In genomic region chr3:107850418-107851031, GRCm38 (mm10) we compare ENCODE assay signal across 7 mouse cellular contexts. TPM values are rescaled to one million over a fixed set of nuclear protein-coding genes. Genes with fewer than 3 reads are reported as not detected.
DNase-seq lines count a peak whose midpoint lies in the region; ATAC-seq and TF ChIP-seq lines count a peak whose summit lies in the region.

No protein-coding gene starts in this region.

- peak overlapping the region; percentile 15; the same call in 1 of the 2 replicates for H3K27ac ChIP-seq in intestine, embryonic 16.5 days (ENCODE audit: low read length)
- H3K27ac ChIP-seq in lung, embryonic 16.5 days (ENCODE audit: low read length): peak overlapping the region; percentile 70; the same call in 1 of the 2 replicates
- 0 out of 2 replicates have a peak overlapping the region, but pooled peaks have one; percentile 14 for H3K27ac ChIP-seq in small intestine, adult 2 months (ENCODE audit: insufficient read depth, low read depth, low read length)

- H3K9me3 ChIP-seq in intestine, embryonic 16.5 days (ENCODE audit: control insufficient read depth, low read length): no peaks in the 10 kb centered on the region
- no peaks in the 10 kb centered on the region for H3K9me3 ChIP-seq in lung, embryonic 16.5 days (ENCODE audit: control insufficient read depth, low read length)

- peak overlapping the region; percentile 21; the same call in 1 of the 2 replicates for H3K9ac ChIP-seq in intestine, embryonic 16.5 days (ENCODE audit: low read depth, low read length)
- peak overlapping the region; percentile 26; the same call in 1 of the 2 replicates for H3K9ac ChIP-seq in lung, embryonic 16.5 days (ENCODE audit: low read length)

- 0 out of 2 replicates have a peak overlapping the region, but pooled peaks have one; percentile 16 for H3K4me2 ChIP-seq in intestine, embryonic 16.5 days (ENCODE audit: low read depth, low read length)
- peak overlapping the region; percentile 36 for H3K4me2 ChIP-seq in lung, embryonic 16.5 days (ENCODE audit: low read depth, low read length)

- peak; percentile 68 for ATAC-seq in intestine, embryonic 16.5 days
- peak; percentile 91 for ATAC-seq in lung, embryonic 16.5 days (ENCODE audit: low read depth)
- ATAC-seq in CD4-positive, CD25-positive, alpha-beta regulatory T cell, adult 4 months: no peak

- no peaks in the 10 kb centered on the region for H3K27me3 ChIP-seq in intestine, embryonic 16.5 days (replicated peaks; ENCODE audit: control insufficient read depth, insufficient read depth, low read length)
- no peaks in the 10 kb centered on the region; the same call in 1 of the 2 replicates for H3K27me3 ChIP-seq in lung, embryonic 16.5 days (ENCODE audit: control insufficient read depth, insufficient read depth, low read depth, low read length)
- H3K27me3 ChIP-seq in small intestine, adult 2 months (ENCODE audit: control insufficient read depth, insufficient read depth, low read length): no peaks in the 10 kb centered on the region

- 18% methylated on average over 12 of the region's 12 CpGs for WGBS in intestine, embryonic 16.5 days
- 18% methylated on average over 12 of the region's 12 CpGs for WGBS in lung, embryonic 16.5 days
- 58% methylated on average over 12 of the region's 12 CpGs for WGBS in small intestine, adult 2 months

- no peak overlapping the region for H3K4me3 ChIP-seq in intestine, embryonic 16.5 days (ENCODE audit: low read length)
- no peak overlapping the region for H3K4me3 ChIP-seq in lung, embryonic 16.5 days (ENCODE audit: low read length)
- no peak overlapping the region for H3K4me3 ChIP-seq in small intestine, adult 2 months (ENCODE audit: low read depth, low read length)

- peaks cover 12% of the 10 kb centered on the region for H3K4me1 ChIP-seq in intestine, embryonic 16.5 days (ENCODE audit: control insufficient read depth, insufficient read depth, low read length)
- H3K4me1 ChIP-seq in lung, embryonic 16.5 days (replicated peaks; ENCODE audit: control insufficient read depth, insufficient read depth, low read length): peaks cover 32% of the 10 kb centered on the region
- H3K4me1 ChIP-seq in small intestine, adult 2 months (ENCODE audit: control insufficient read depth, insufficient read depth, insufficient read length, low read length): peaks cover 5% of the 10 kb centered on the region; the same call in 1 of the 2 replicates

- TF ChIP-seq CTCF in small intestine, adult 2 months (IDR thresholded peaks at IDR 0.05; ENCODE audit: extremely low read depth, insufficient read length, insufficient replicate concordance, low read depth, low read length): no peak

- peak; percentile 87 to 91 for DNase-seq in adrenal gland, adult (ENCODE audit: inconsistent age in 2 of 2, low spot score in 1 of 2)
- DNase-seq in cerebellum, postnatal 36 days: peak; percentile 35 to 46
- DNase-seq in heart, adult 11 months: peak; percentile 98

- no peaks in the 10 kb centered on the region for H3K36me3 ChIP-seq in intestine, embryonic 16.5 days (ENCODE audit: control insufficient read depth, insufficient read depth, low read length)
- H3K36me3 ChIP-seq in lung, embryonic 16.5 days (ENCODE audit: control insufficient read depth, insufficient read depth, low read length): no peaks in the 10 kb centered on the region
- no peaks in the 10 kb centered on the region for H3K36me3 ChIP-seq in small intestine, adult 2 months (ENCODE audit: control insufficient read depth, insufficient read depth, low read length)

- no peak for TF ChIP-seq POLR2A in small intestine, adult 2 months (IDR thresholded peaks at IDR 0.05; ENCODE audit: low read depth, low read length)

RNA-seq across cellular contexts. Expression of gene Eps8l3, which starts 26.5 kb away (rescaled TPM):
- polyA plus RNA-seq in intestine, embryonic 16.5 days (2015; fragmentation: Nextera tagmentation; extraction: Ambion mirVana): 274 and 322 TPM in 2 replicates
- polyA plus RNA-seq in lung, embryonic 16.5 days (2015; fragmentation: Nextera tagmentation; extraction: Ambion mirVana): not detected in 2 replicates
- 127 and 351 TPM in 2 replicates for polyA plus RNA-seq in small intestine, adult 2 months (2012; rRNA removed)
- not detected for polyA plus RNA-seq in CD4-positive, CD25-positive, alpha-beta regulatory T cell, adult 4 months (2017; shearing (Covaris generic))

RNA-seq across cellular contexts. Expression of gene Gstm5, which starts 45.1 kb away (rescaled TPM):
- 168 and 171 TPM in 2 replicates for polyA plus RNA-seq in intestine, embryonic 16.5 days (2015; fragmentation: Nextera tagmentation; extraction: Ambion mirVana)
- polyA plus RNA-seq in lung, embryonic 16.5 days (2015; fragmentation: Nextera tagmentation; extraction: Ambion mirVana): 106 and 109 TPM in 2 replicates
- 6.6 and 11.3 TPM in 2 replicates for polyA plus RNA-seq in small intestine, adult 2 months (2012; rRNA removed)
- 1 to 10 TPM in 1 of 2 experiments, not detected in 1; 1.4 TPM for polyA plus RNA-seq in CD4-positive, CD25-positive, alpha-beta regulatory T cell, adult 4 months (2017; shearing (Covaris generic))

Comparison
In these comparisons a context has a peak if more than half of its experiments do, and no peak if none do; other contexts are left out.
1. DNase-seq: peak in every context shown above with its lines; median percentile 98 in heart, adult 11 months; 89 in adrenal gland, adult; 40 in cerebellum, postnatal 36 days.
2. H3K27ac ChIP-seq: peak in every context shown above with its lines; median percentile 70 in lung, embryonic 16.5 days; 15 in intestine, embryonic 16.5 days; 14 in small intestine, adult 2 months.
3. RNA of gene Eps8l3, which starts 26.5 kb away (polyA plus RNA-seq): 127 to 351 TPM in small intestine, adult 2 months and 274 to 322 TPM in intestine, embryonic 16.5 days; not detected in lung, embryonic 16.5 days and not detected in CD4-positive, CD25-positive, alpha-beta regulatory T cell, adult 4 months; every median in the first group is over 100 times any median in the second.